Mouse (Mus musculus): ENCODE data around the gene Olfr912.

DNA sequence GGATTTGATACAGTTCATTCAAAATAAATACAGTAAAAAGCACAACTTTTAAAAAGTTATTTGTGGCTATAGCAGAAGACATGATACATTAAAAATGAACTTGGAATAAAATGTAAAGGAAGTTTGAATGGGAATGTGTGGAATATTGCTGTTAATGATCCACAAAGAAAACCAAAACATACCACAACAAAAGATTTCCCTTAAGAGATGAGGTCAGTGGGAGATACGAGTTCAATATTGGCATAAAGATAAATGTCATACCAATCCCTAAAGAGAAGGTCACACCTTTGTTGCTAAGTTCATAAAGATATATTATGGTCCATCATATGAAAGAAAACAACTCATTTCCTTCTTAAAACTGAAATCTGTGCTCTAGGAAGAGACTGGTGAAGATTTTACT lies at the start of gene Olfr912:
- no peak for TF ChIP-seq POLR2A (IDR thresholded peaks at IDR 0.05; ENCODE audit: low read depth, low read length)
- no peak for TF ChIP-seq CTCF (IDR thresholded peaks at IDR 0.05; ENCODE audit: extremely low read depth, insufficient read depth, insufficient read length, insufficient replicate concordance)

Data from spleen, adult 2 months (tissue).